Mouse (Mus musculus) liver, adult 2 months (tissue): ENCODE data around the gene Ak6.

Experiments used
- CTCF ChIP-seq: fragments of 200-500 bp; IDR thresholded peaks from 2 replicates; pipeline ENCODE4 v1.5.1; 2011; ENCODE audit warnings: low read depth, low read length, control low read depth
- POLR2A ChIP-seq: fragments of 200-500 bp; IDR thresholded peaks from 2 replicates; pipeline ENCODE4 v1.6.1; 2011; ENCODE audit warnings: low read length, control low read depth; ENCODE audit not compliant: insufficient read depth; ENCODE audit errors: extremely low read depth

- TF ChIP-seq CTCF (no peak), POLR2A (no peak)
Observed at GRCm38 (mm10) chr13:100715467-100715866, 64.7 kb downstream of the Ak6 start.
